Mouse (Mus musculus): ENCODE results near the gene Wdr70.

Gene Wdr70

DNA sequence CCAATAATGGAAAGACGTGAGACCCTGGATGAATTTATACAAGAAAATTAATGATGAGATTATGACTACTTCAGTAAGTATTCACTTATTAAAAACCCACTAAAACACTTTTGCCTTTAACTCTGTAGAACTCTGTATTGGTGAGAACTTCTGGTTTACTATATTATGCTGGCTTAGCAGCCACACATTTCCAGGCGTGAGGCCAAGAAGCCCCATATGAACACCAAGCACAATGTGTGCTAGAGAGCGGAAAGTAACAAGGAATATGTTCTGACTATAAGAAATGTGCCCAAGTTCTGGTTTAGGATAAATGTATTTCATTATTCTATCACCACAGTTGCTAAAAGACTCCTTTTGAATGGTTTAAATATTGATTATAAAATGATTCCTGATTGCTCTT is 68.4 kb downstream of the Wdr70 start:
- DNase-seq (ENCODE audit: low spot score), result no peak

GRCm38 (mm10) chr15:8027503-8027902 is 71.5 kb downstream of the Wdr70 start:
- DNase-seq (ENCODE audit: low spot score), result no peak

DNA sequence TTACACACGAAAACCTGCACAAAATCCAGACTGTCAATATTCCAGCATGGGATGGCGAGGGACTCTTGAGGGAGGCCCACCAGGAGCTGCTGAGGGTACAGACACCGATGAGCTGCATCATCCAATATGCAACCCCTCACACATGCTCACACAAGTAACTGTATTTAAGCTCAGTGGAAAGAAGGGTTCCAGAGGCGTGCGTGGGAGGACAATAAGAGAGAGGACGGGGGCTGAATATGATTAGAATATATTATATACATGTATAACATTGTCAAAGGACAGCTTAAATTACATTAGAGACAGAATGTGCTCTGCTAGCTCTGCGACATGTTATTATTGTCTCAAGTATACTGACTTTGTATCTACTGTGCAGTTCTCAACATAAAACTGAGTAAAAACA is 87.6 kb downstream of the Wdr70 start:
- DNase-seq (ENCODE audit: low spot score), result no peak

DNA sequence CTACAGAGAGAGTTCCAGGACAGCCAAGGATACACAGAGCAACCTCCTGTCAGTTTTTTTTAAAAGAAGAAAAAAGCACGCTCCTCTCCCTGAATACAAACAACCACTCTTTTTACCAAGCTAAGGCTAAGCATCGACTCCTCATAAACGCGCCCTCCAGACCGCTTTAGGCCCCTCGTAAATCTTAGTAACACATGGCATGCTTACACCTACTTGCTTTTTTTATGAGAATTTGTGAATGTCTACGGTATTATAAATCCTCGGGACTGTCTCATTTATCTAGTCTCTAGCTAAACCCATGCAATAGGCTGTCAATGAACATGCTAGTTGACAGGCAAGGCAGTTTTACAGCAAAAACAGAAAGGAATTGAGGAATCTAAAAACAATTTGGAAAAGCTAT is 91.6 kb downstream of the Wdr70 start:
- no peak for DNase-seq (ENCODE audit: low spot score)

DNA sequence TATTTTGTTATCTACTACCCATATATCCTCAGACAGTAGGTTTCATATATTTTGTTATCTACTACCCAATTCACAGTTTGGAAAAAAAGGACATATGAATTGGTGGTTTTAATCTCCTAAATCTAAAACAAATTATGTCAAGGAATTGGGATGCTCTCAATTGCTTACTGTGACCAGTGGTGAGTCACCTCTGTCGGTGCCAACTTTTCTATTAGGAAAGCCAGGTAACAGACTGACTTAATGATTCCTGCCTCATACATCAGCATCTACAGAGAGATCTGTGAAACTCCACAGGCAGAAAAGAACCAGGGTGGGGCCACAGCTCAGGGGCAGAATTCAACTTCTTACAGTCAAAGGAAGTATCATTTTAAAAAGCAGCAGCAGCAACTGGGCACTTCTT is 93.0 kb downstream of the Wdr70 start:
- no peak for DNase-seq (ENCODE audit: low spot score)

DNA sequence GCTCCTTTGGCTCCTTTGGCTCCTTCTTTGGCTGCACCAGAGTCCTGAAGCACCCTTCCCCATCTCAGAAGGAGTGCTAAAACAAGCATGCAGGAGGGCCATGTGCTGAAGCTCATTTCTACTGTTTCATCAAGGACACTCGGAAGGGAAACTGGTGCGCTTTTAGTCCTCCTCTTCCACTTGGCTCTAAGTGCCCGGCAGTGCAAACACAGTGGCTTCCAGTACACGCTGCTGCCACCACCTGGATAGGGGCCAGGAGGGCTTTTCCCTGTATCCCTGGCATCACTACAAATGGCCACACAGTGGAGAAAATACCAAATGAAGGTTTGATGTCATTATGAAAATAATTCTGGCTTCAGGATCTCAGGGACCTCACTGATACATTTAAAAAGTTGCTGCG is 93.5 kb downstream of the Wdr70 start:
- no peak for DNase-seq (ENCODE audit: low spot score)

DNA sequence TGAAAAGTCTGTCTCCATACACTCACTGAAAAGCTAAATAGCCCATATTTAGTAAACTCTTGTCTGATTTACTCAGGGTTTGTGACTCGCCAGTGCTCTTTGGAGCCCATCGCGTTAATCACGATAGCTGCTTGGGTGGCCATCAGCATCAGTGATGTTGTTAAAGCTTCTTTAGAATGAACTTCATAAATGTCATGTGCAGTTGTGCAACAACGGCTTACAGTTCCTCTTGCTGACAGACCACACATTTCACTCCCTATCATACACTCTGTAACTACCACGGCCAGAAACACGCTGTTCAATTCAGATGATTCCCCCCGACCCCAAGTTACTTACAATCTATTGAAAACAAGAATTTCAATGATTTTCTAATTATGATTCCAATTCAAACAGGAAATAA is 95.2 kb downstream of the Wdr70 start:
- DNase-seq (ENCODE audit: low spot score), result no peak

DNA sequence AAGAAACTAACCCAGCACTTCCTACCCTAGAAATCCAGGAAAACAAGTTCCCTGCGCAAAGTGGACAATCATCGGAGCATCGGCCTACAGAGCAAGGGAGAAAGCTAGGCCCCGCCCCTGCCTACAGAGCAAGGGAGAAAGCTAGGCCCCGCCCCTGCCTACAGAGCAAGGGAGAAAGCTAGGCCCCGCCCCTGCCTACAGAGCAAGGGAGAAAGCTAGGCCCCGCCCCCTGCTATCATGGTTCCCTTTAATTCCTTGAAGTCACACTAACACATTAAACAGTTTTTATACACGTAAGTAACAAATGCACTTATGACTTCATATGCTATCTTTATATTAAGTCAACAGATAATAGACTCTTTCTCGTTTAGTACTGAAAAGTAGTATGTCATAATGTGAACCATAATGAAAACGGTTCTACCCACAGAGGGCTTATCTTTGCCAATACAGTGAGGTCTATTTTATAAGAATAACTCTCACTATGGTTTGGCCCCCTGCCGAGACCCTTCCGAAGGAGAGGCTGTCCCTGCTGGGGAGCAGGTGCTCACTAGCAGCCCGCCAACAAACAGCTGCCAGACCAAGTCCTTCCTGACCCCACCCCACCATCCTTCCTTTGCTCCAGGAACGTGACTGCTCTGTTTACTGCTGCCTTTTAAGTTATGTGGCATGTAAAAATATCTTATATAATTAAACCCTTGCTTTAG is 100.0 kb downstream of the Wdr70 start:
- no peak for DNase-seq (ENCODE audit: low spot score)

DNA sequence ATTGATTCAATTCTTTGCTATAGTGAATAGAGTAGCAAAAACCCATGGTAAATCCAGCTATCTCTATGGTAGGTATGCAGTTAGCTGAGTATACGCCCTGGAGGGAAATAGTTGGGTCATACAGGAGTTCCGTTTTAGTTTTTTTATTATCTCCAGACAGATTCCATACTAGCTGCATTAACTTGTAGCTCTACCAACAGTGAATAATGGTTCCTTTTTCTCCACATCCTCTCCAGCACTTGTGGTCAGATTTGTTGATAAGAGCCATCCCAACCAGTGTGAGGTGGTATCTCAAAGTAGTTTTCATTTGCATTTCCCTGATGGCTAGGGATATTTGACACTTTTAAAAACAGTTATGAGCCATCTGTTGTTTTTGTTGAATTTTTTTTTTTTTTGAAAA is 100.9 kb downstream of the Wdr70 start:
- DNase-seq (ENCODE audit: low spot score), result no peak

- no peak for DNase-seq (ENCODE audit: low spot score)
Measured at GRCm38 (mm10) chr15:7993721-7994120, 105.3 kb downstream of the Wdr70 start.

DNA sequence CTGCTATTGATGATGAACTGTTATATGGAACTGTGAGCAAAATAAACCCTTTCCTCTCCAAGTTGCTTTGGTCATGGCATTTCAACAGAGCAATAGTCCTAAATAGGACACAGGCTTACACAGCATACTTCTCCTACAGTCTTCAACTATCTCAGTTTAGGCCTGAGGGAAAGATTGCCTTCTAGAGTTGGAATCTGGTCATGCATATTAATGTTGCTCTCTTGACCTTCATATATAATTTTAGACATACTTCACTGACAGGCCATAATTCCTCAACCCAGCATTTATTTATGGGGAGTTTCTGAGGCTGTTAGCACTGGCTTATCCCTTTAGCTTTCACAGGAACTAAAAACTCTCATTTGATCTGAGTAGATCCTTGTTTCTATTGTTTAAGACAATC is 108.9 kb downstream of the Wdr70 start:
- no peak for DNase-seq (ENCODE audit: low spot score)

DNA sequence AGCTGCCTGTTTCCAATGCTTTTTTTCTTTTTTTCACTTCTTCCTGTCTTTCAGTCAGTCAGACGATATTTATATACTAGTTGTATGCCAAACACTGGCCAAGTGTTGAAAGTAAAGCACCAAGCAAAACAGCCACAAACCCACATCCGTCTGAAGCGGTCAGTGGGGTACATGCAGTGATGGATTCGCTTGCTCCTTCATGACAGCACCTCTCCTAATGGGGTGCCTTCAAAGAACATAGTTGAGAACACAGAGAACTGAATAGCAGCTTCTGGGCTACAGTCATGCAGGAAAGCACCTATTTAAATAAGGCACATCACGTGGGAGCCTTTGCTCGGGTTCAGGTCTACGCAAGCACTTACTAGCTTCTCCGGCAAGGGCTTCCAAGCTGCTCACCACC is 111.6 kb downstream of the Wdr70 start:
- DNase-seq (ENCODE audit: low spot score), result no peak

GRCm38 (mm10) chr15:7986274-7986673 is 112.7 kb downstream of the Wdr70 start:
- no peak for DNase-seq (ENCODE audit: low spot score)

DNA sequence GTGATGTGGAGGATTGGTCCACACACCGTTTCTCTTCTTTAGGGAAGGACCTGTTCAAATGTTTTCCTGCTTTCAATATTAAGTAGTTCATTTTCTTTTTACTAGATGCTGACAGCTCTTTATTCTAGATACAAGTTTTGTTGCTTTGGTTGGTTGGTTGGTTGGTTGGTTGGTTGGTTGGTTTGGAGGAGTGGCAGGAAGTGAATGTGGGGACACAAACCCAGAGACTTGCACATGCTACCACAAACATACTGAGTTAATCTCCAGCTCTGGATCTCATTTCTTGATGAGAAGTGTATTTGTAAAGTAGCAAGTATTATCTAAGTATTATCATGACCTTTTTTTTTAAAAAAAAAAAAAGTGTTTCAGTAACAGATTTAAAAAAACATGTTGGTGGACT is 120.4 kb downstream of the Wdr70 start:
- DNase-seq (ENCODE audit: low spot score), result no peak

- DNase-seq (ENCODE audit: low spot score), result no peak
Measured at GRCm38 (mm10) chr15:7976775-7977174, 122.2 kb downstream of the Wdr70 start.

- DNase-seq (ENCODE audit: low spot score), result no peak
Measured at GRCm38 (mm10) chr15:7974368-7974767, 124.6 kb downstream of the Wdr70 start.

DNA sequence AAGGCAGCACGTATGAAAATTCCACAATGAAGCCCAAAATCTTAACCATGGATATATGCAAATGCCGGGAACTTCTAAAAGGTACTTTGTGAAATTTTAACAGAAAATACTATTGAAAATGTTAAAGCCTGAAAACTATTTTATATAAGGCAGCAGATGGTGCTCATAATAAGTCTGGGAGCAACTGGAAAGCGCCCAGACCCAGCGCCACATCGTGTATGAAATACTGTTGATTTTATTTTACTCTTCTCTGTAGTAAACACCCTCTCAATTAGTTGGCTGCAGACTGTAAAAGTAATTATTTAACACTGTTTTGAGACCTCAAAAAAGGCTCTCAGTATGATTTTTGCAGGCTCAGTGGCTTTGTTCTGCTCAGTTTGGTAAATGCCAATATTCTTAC is 126.5 kb downstream of the Wdr70 start:
- DNase-seq (ENCODE audit: low spot score), result no peak

- no peak for DNase-seq (ENCODE audit: low spot score)
Measured at GRCm38 (mm10) chr15:7962786-7963185, 136.2 kb downstream of the Wdr70 start.

- no peak for DNase-seq (ENCODE audit: low spot score)
Measured at GRCm38 (mm10) chr15:7961489-7961888, 137.5 kb downstream of the Wdr70 start.

- DNase-seq (ENCODE audit: low spot score), result no peak
Measured at GRCm38 (mm10) chr15:7956899-7957298, 142.1 kb downstream of the Wdr70 start.

- no peak for DNase-seq (ENCODE audit: low spot score)
Measured at GRCm38 (mm10) chr15:7950561-7950960, 148.4 kb downstream of the Wdr70 start.

DNA sequence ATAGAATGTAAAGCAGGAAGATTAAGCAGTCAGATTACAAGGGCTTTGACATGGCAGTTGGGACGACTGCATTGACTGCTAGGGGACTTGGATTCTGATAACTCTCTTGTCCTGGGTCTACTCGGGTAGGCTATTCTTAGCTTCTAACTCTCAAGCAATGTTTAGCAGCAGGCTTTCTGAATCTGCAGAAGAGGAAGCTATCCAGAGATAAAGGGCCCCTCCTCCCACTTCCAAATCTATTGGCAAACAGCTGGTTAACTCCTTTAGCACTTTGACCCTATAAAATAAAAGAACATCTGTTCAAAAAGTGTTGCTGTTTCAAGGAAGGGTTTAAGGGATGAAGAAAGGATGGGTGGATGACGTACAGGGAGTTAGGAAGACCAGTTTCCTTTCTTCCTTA is 157.3 kb downstream of the Wdr70 start:
- DNase-seq (ENCODE audit: low spot score), result no peak

- DNase-seq (ENCODE audit: low spot score), result no peak
Measured at GRCm38 (mm10) chr15:7935571-7936165, 163.3 kb downstream of the Wdr70 start.

- DNase-seq (ENCODE audit: low spot score), result no peak
Measured at GRCm38 (mm10) chr15:7934580-7934979, 164.4 kb downstream of the Wdr70 start.

Measured in retina, embryonic 14.5 days (tissue).